Mouse (Mus musculus): Measurements from ENCODE around the gene Ankrd55. TPM values are rescaled to one million over a fixed set of nuclear protein-coding genes. Genes with fewer than 3 reads are reported as not detected.

Ankrd55 gene
- polyA plus RNA-seq, 1 experiment from 2014 or later = 0.34 TPM

- H3K27ac ChIP-seq (ENCODE audit: low read depth, low read length) = peak overlapping the region; percentile 32; the same call in 1 of the 2 replicates
- H3K4me3 ChIP-seq (ENCODE audit: low read length) = no peak overlapping the region
- no peaks in the 10 kb centered on the region for H3K36me3 ChIP-seq (ENCODE audit: control insufficient read depth, insufficient read depth, low read length)
- H3K4me1 ChIP-seq (ENCODE audit: control insufficient read depth, insufficient read depth, low read length) = peaks cover 17% of the 10 kb centered on the region
- WGBS = 50% methylated on average over 4 of the region's 4 CpGs
- no peaks in the 10 kb centered on the region for H3K9me3 ChIP-seq (ENCODE audit: control insufficient read depth, low read length)
- H3K9ac ChIP-seq (ENCODE audit: low read depth, low read length) = no peak overlapping the region
- no peak for ATAC-seq (ENCODE audit: low FRiP score, low TSS enrichment)
- H3K27me3 ChIP-seq (ENCODE audit: control insufficient read depth, insufficient read depth, low read length) = no peaks in the 10 kb centered on the region
- no peak overlapping the region for H3K4me2 ChIP-seq (replicated peaks; ENCODE audit: low read depth, low read length)
Measured at GRCm38 (mm10) chr13:112327511-112327910, 39.3 kb downstream of the Ankrd55 start.

GRCm38 (mm10) chr13:112330257-112330656, 42.0 kb downstream of the Ankrd55 start:
- 80% methylated on average over 6 of the region's 6 CpGs for WGBS
- no peak overlapping the region for H3K9ac ChIP-seq (ENCODE audit: low read depth, low read length)
- peak overlapping the region; percentile 57; the same call in 1 of the 2 replicates for H3K27ac ChIP-seq (ENCODE audit: low read depth, low read length)
- H3K4me1 ChIP-seq (ENCODE audit: control insufficient read depth, insufficient read depth, low read length) = peaks cover 17% of the 10 kb centered on the region
- no peaks in the 10 kb centered on the region for H3K27me3 ChIP-seq (ENCODE audit: control insufficient read depth, insufficient read depth, low read length)
- H3K4me3 ChIP-seq (ENCODE audit: low read length) = no peak overlapping the region
- no peak for ATAC-seq (ENCODE audit: low FRiP score, low TSS enrichment)
- no peaks in the 10 kb centered on the region for H3K9me3 ChIP-seq (ENCODE audit: control insufficient read depth, low read length)
- H3K4me2 ChIP-seq (replicated peaks; ENCODE audit: low read depth, low read length) = no peak overlapping the region
- H3K36me3 ChIP-seq (ENCODE audit: control insufficient read depth, insufficient read depth, low read length) = no peaks in the 10 kb centered on the region

- 29% methylated on average over 8 of the region's 8 CpGs for WGBS
- H3K4me1 ChIP-seq (ENCODE audit: control insufficient read depth, insufficient read depth, low read length) = peaks cover 17% of the 10 kb centered on the region
- H3K9ac ChIP-seq (ENCODE audit: low read depth, low read length) = no peak overlapping the region
- peak; percentile 92 for ATAC-seq (ENCODE audit: low FRiP score, low TSS enrichment)
- H3K36me3 ChIP-seq (ENCODE audit: control insufficient read depth, insufficient read depth, low read length) = no peaks in the 10 kb centered on the region
- H3K4me3 ChIP-seq (ENCODE audit: low read length) = no peak overlapping the region
- no peaks in the 10 kb centered on the region for H3K9me3 ChIP-seq (ENCODE audit: control insufficient read depth, low read length)
- no peaks in the 10 kb centered on the region for H3K27me3 ChIP-seq (ENCODE audit: control insufficient read depth, insufficient read depth, low read length)
- 0 out of 2 replicates have a peak overlapping the region, but pooled peaks have one; percentile 10 for H3K4me2 ChIP-seq (replicated peaks; ENCODE audit: low read depth, low read length)
- H3K27ac ChIP-seq (ENCODE audit: low read depth, low read length) = peak overlapping the region; percentile 57
Measured at GRCm38 (mm10) chr13:112330919-112331681, 42.8 kb downstream of the Ankrd55 start.

- peaks cover 17% of the 10 kb centered on the region for H3K4me1 ChIP-seq (ENCODE audit: control insufficient read depth, insufficient read depth, low read length)
- 55% methylated on average over 1 of the region's 1 CpGs for WGBS
- no peaks in the 10 kb centered on the region for H3K36me3 ChIP-seq (ENCODE audit: control insufficient read depth, insufficient read depth, low read length)
- H3K4me2 ChIP-seq (replicated peaks; ENCODE audit: low read depth, low read length) = 0 out of 2 replicates have a peak overlapping the region, but pooled peaks have one; percentile 10
- H3K9me3 ChIP-seq (ENCODE audit: control insufficient read depth, low read length) = no peaks in the 10 kb centered on the region
- H3K27ac ChIP-seq (ENCODE audit: low read depth, low read length) = peak overlapping the region; percentile 57
- no peak overlapping the region for H3K9ac ChIP-seq (ENCODE audit: low read depth, low read length)
- no peak overlapping the region for H3K4me3 ChIP-seq (ENCODE audit: low read length)
- no peaks in the 10 kb centered on the region for H3K27me3 ChIP-seq (ENCODE audit: control insufficient read depth, insufficient read depth, low read length)
- ATAC-seq (ENCODE audit: low FRiP score, low TSS enrichment) = no peak
Measured at GRCm38 (mm10) chr13:112331682-112332061, 43.4 kb downstream of the Ankrd55 start.

DNA sequence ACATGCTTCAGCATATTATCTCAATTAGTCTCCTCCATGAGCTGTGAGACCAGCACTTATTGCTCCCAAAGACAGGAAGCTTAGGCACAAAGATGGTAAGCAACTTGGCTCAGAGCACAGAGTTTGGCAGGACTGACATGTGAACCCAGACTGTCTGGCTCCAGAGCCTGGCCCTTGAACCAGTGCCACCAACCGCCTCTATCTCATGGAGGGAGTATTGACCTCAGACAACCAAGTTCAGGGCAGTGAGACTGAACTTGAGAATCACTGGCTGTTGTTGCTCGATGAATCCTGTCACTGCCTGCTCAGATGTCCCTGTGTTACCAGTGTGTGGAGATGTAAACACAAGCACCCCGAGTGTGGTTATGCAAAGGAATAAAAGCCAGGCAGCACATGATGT, 47.3 kb downstream of the Ankrd55 start:
- H3K27me3 ChIP-seq (ENCODE audit: control insufficient read depth, insufficient read depth, low read length) = no peaks in the 10 kb centered on the region
- 50% methylated on average over 3 of the region's 3 CpGs for WGBS
- H3K9ac ChIP-seq (ENCODE audit: low read depth, low read length) = no peak overlapping the region
- no peak overlapping the region for H3K4me3 ChIP-seq (ENCODE audit: low read length)
- no peak overlapping the region for H3K27ac ChIP-seq (ENCODE audit: low read depth, low read length)
- ATAC-seq (ENCODE audit: low FRiP score, low TSS enrichment) = no peak
- no peaks in the 10 kb centered on the region for H3K36me3 ChIP-seq (ENCODE audit: control insufficient read depth, insufficient read depth, low read length)
- H3K9me3 ChIP-seq (ENCODE audit: control insufficient read depth, low read length) = no peaks in the 10 kb centered on the region
- H3K4me2 ChIP-seq (replicated peaks; ENCODE audit: low read depth, low read length) = no peak overlapping the region
- H3K4me1 ChIP-seq (ENCODE audit: control insufficient read depth, insufficient read depth, low read length) = peaks cover 14% of the 10 kb centered on the region

DNA sequence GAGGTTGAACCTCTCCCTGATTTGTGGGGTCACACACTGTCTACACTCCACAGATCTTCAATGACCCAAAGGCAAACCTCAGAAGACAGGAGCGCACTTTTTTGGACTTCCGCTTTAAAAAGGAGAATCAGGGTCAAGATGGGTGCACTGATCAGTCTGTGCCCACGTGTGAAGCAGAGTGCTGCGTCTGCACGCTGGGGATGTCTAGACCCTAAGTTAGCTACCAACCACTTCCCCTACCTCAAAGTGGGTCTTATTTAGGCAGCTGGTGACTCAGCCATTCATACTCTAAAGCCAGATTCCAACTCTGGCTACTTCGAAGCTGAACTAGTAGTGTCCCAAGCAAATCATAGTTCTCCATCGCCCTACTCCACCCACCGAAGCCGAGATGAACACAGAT, 48.9 kb downstream of the Ankrd55 start:
- no peaks in the 10 kb centered on the region for H3K27me3 ChIP-seq (ENCODE audit: control insufficient read depth, insufficient read depth, low read length)
- H3K9ac ChIP-seq (ENCODE audit: low read depth, low read length) = no peak overlapping the region
- H3K4me3 ChIP-seq (ENCODE audit: low read length) = no peak overlapping the region
- H3K9me3 ChIP-seq (ENCODE audit: control insufficient read depth, low read length) = no peaks in the 10 kb centered on the region
- H3K36me3 ChIP-seq (ENCODE audit: control insufficient read depth, insufficient read depth, low read length) = no peaks in the 10 kb centered on the region
- 0 out of 2 replicates have a peak, but pooled peaks cover 4% of the 10 kb centered on the region for H3K4me1 ChIP-seq (ENCODE audit: control insufficient read depth, insufficient read depth, low read length)
- H3K27ac ChIP-seq (ENCODE audit: low read depth, low read length) = no peak overlapping the region
- no peak overlapping the region for H3K4me2 ChIP-seq (replicated peaks; ENCODE audit: low read depth, low read length)
- no peak for ATAC-seq (ENCODE audit: low FRiP score, low TSS enrichment)
- WGBS = 97% methylated on average over 9 of the region's 9 CpGs

GRCm38 (mm10) chr13:112340205-112340604, 52.0 kb downstream of the Ankrd55 start:
- no peak for ATAC-seq (ENCODE audit: low FRiP score, low TSS enrichment)
- Histone ChIP-seq H3K27ac (ENCODE audit: low read depth, low read length) (no peak overlapping the region), H3K9ac (ENCODE audit: low read depth, low read length) (no peak overlapping the region), H3K4me3 (ENCODE audit: low read length) (no peak overlapping the region), H3K4me1 (ENCODE audit: control insufficient read depth, insufficient read depth, low read length) (0 out of 2 replicates have a peak, but pooled peaks cover 4% of the 10 kb centered on the region), H3K36me3 (ENCODE audit: control insufficient read depth, insufficient read depth, low read length) (no peaks in the 10 kb centered on the region), H3K9me3 (ENCODE audit: control insufficient read depth, low read length) (no peaks in the 10 kb centered on the region), H3K27me3 (ENCODE audit: control insufficient read depth, insufficient read depth, low read length) (no peaks in the 10 kb centered on the region), H3K4me2 (replicated peaks; ENCODE audit: low read depth, low read length) (no peak overlapping the region)
- 62% methylated on average over 8 of the region's 8 CpGs for WGBS

GRCm38 (mm10) chr13:112340761-112341160, 52.5 kb downstream of the Ankrd55 start:
- H3K4me2 ChIP-seq (replicated peaks; ENCODE audit: low read depth, low read length) = no peak overlapping the region
- H3K27me3 ChIP-seq (ENCODE audit: control insufficient read depth, insufficient read depth, low read length) = no peaks in the 10 kb centered on the region
- ATAC-seq (ENCODE audit: low FRiP score, low TSS enrichment) = no peak
- H3K4me3 ChIP-seq (ENCODE audit: low read length) = no peak overlapping the region
- WGBS = 85% methylated on average over 6 of the region's 6 CpGs
- no peak overlapping the region for H3K9ac ChIP-seq (ENCODE audit: low read depth, low read length)
- no peaks in the 10 kb centered on the region for H3K36me3 ChIP-seq (ENCODE audit: control insufficient read depth, insufficient read depth, low read length)
- H3K9me3 ChIP-seq (ENCODE audit: control insufficient read depth, low read length) = no peaks in the 10 kb centered on the region
- H3K4me1 ChIP-seq (ENCODE audit: control insufficient read depth, insufficient read depth, low read length) = 0 out of 2 replicates have a peak, but pooled peaks cover 4% of the 10 kb centered on the region
- H3K27ac ChIP-seq (ENCODE audit: low read depth, low read length) = no peak overlapping the region

GRCm38 (mm10) chr13:112342971-112343627, 54.8 kb downstream of the Ankrd55 start:
- Histone ChIP-seq H3K9ac (ENCODE audit: low read depth, low read length) (no peak overlapping the region), H3K4me2 (replicated peaks; ENCODE audit: low read depth, low read length) (no peak overlapping the region), H3K9me3 (ENCODE audit: control insufficient read depth, low read length) (no peaks in the 10 kb centered on the region), H3K27me3 (ENCODE audit: control insufficient read depth, insufficient read depth, low read length) (no peaks in the 10 kb centered on the region), H3K36me3 (ENCODE audit: control insufficient read depth, insufficient read depth, low read length) (no peaks in the 10 kb centered on the region), H3K4me1 (ENCODE audit: control insufficient read depth, insufficient read depth, low read length) (peaks cover 14% of the 10 kb centered on the region), H3K27ac (ENCODE audit: low read depth, low read length) (no peak overlapping the region), H3K4me3 (ENCODE audit: low read length) (no peak overlapping the region)
- WGBS = 64% methylated on average over 5 of the region's 5 CpGs
- no peak for ATAC-seq (ENCODE audit: low FRiP score, low TSS enrichment)
